Mouse (Mus musculus) heart, embryonic 16.5 days (tissue): ENCODE results near the gene Rap1gap2. TPM values are rescaled to one million over a fixed set of nuclear protein-coding genes. Genes with fewer than 3 reads are reported as not detected.

Experiments used
- ATAC-seq: fragments of 200-750 bp; cut with Nextera tagmentation; replicated peaks from 2 replicates; pipeline ENCODE4 v1.8.0; 2017; ENCODE audit warnings: moderate number of reproducible peaks; ENCODE audit not compliant: insufficient read depth, low FRiP score; ENCODE audit errors: extremely low read depth
- H3K27ac ChIP-seq: fragments of 300-500 bp; sonication (generic); 2 replicates; pipeline ENCODE4 v1.5.1; 2014; ENCODE audit warnings: mild to moderate bottlenecking, low read length, control low read depth, moderate library complexity
- H3K27me3 ChIP-seq: fragments of 300-500 bp; sonication (generic); 2 replicates; pipeline ENCODE4 v1.6.1; 2014; ENCODE audit warnings: low read length, mixed read lengths; ENCODE audit not compliant: control insufficient read depth, insufficient read depth
- H3K36me3 ChIP-seq: fragments of 300-500 bp; sonication (generic); 2 replicates; pipeline ENCODE4 v1.6.1; 2014; ENCODE audit not compliant: control insufficient read depth, insufficient read depth
- H3K4me1 ChIP-seq: fragments of 300-500 bp; sonication (generic); 2 replicates; pipeline ENCODE4 v1.6.1; 2014; ENCODE audit warnings: low read length, mixed read lengths; ENCODE audit not compliant: control insufficient read depth, insufficient read depth
- H3K4me2 ChIP-seq: fragments of 300-500 bp; sonication (generic); 2 replicates; pipeline ENCODE4 v1.6.1; 2014; ENCODE audit warnings: low read depth, mild to moderate bottlenecking, control low read depth, low read length
- H3K4me3 ChIP-seq: fragments of 300-500 bp; sonication (generic); 2 replicates; pipeline ENCODE4 v1.5.1; 2014; ENCODE audit warnings: mild to moderate bottlenecking, control low read depth, low read length
- H3K9ac ChIP-seq: fragments of 300-500 bp; sonication (generic); 2 replicates; pipeline ENCODE4 v1.6.1; 2014; ENCODE audit warnings: low read length, control low read depth
- H3K9me3 ChIP-seq: fragments of 300-500 bp; sonication (generic); replicated peaks from 2 replicates; pipeline ENCODE4 v1.6.1; 2016; ENCODE audit warnings: low read length; ENCODE audit not compliant: control insufficient read depth
- WGBS: fragments of 180-500 bp; shearing (Covaris S2); extraction: QIAGEN DNeasy Blood & Tissue Kit; methylation state at CpG from one replicate; pipeline ENCODE4 v1.1.7; 2014; 5-methylcytosine and 5-hydroxymethylcytosine counted together
- polyA plus RNA-seq: library from polyadenylated mRNA; unstranded; fragments of >200 nt; fragmentation: Nextera tagmentation; extraction: Ambion mirVana; gene quantifications from 2 replicates; pipeline ENCODE4 v1.2.1, GENCODE M21; 2015

The Rap1gap2 gene
- polyA plus RNA-seq, 1 experiment from 2014 or later: 2.0 TPM

DNA sequence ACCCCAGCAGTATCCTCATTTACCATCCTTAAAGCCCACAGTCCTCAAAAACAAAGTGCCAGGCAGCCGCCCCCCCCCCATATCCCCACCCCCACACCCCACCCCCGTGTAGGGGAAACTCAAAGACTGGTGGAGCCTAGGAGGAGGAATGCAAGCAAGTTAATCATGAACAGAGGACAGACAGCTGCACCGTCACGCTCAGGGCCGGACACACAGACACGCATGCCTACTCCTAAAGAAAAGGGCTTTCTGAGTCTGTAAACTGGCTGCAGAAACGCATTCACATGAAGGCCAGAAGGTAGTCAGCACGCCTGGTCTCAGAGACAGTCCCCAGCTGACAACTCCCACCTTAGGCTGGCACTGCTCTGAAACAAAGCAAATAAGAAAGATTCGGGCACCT, 85.1 kb downstream of the Rap1gap2 start:
- Histone ChIP-seq H3K9ac (no peak overlapping the region), H3K4me3 (no peak overlapping the region), H3K27me3 (peaks cover 14% of the 10 kb centered on the region), H3K36me3 (no peaks in the 10 kb centered on the region), H3K4me2 (no peak overlapping the region), H3K9me3 (no peaks in the 10 kb centered on the region), H3K4me1 (peaks cover 31% of the 10 kb centered on the region), H3K27ac (no peak overlapping the region)
- WGBS: 70% methylated on average over 9 of the region's 9 CpGs
- no peak for ATAC-seq

DNA sequence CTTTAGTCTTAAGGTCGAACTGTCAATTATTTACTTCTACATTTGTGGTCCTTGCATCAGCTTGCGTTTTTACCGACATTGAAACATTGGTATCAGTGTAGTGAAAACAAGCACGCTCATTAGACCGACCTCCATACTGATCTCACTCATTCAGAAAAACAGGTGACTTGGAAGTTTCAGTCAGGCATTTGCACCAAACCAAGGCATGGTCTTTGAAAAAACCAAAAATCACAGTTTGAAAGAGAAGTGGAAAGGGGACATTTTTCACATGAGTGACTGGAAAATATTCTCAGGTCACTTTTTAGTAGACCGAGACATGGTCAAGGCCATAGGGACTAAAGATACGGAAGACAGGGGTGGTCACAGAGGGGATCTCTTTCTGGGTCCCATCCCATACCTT, 85.5 kb downstream of the Rap1gap2 start:
- Histone ChIP-seq H3K27me3 (peaks cover 14% of the 10 kb centered on the region), H3K4me2 (no peak overlapping the region), H3K4me1 (peaks cover 31% of the 10 kb centered on the region), H3K36me3 (no peaks in the 10 kb centered on the region), H3K27ac (no peak overlapping the region), H3K9me3 (no peaks in the 10 kb centered on the region), H3K9ac (no peak overlapping the region), H3K4me3 (no peak overlapping the region)
- WGBS: 90% methylated on average over 7 of the region's 7 CpGs
- no peak for ATAC-seq

DNA sequence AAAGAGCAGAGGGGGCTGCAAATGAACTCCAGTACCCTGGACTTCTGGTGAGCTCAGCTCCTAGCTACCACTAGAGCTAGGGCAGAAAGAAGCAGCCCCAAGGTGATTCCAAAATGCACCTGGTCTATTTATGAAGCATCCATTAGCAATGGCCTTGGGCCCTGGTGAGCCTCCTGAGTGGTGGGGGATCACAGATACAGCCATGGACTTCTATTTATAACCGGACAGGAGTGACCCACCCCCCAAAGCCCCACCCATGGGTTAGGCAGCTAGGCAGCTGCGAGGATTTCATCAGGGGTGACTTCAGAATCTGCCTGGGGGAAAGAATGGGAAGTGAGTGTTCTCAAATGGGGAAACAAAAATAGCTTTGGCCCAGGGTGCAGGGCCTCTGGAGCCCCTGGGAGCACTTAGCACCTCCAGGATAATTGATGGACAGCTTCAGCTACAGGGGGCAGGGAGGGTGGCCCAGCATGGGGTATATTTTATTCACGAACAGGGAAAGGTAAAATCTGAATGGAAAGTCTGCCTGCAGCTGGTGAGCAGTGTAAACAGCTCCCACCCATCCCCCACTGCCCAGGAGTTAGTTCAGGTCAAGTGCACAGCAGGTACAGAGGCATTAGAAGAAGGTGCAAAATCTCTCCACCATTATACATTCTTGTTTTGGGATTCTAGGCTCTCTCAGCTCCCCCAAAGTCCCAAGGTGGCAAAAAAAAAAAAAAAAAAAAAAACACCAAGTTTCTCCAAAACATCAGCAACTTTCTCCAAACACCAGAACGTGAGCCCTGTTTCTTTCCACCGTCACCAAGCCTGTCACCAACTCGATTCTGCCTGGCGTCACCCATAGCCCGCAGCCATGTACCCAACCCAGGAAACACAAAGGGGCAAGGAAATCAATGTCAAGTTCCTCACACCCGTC, 86.4 kb downstream of the Rap1gap2 start:
- Histone ChIP-seq H3K4me2 (no peak overlapping the region; the same call in 1 of the 2 replicates), H3K4me3 (no peak overlapping the region), H3K9ac (no peak overlapping the region), H3K27me3 (peaks cover 14% of the 10 kb centered on the region), H3K27ac (no peak overlapping the region), H3K4me1 (peaks cover 31% of the 10 kb centered on the region), H3K9me3 (no peaks in the 10 kb centered on the region), H3K36me3 (no peaks in the 10 kb centered on the region)
- WGBS: 55% methylated on average over 9 of the region's 9 CpGs
- ATAC-seq: no peak

DNA sequence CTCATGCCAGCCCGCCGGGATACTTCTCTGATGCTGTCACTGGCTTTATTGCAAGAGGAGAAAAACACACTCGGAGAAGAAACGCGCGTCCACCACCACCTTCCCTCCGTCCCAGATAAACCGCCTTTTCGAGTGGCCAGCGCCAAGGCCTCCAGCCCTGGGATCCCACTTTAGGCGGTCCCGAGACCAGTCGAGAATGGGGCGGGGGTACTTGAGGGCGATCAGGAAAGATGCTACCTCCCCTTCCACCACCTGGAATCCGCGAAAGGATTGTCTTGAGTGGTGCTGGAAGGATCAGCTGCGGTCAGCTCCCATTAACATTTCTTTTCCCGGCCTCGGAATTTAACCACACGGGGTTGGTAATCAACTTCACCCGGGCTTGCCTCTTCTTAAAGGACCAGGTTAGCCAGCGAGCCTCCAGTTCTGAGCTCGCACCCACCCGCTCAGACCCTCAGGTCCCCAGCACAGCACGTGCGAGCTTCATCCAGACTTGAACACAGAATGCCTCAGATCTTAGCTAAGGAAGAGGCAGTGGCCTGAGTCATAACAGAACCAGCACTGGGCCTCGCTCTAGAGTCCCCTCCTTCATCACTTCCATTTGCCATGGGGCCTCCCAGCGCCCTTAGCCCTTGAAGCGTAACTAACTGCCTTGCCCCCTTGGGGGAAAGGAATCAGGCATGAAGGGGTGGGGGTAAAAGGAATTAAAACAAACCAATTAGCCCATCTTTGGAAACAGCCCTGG, 87.3 kb downstream of the Rap1gap2 start:
- H3K4me2 ChIP-seq: peak overlapping the region; percentile 98
- H3K36me3 ChIP-seq: no peaks in the 10 kb centered on the region
- no peaks in the 10 kb centered on the region for H3K9me3 ChIP-seq
- 11% methylated on average over 30 of the region's 30 CpGs for WGBS
- H3K9ac ChIP-seq: peak overlapping the region; percentile 73
- H3K27ac ChIP-seq: 0 out of 2 replicates have a peak overlapping the region, but pooled peaks have one; percentile 66
- H3K4me1 ChIP-seq: peaks cover 31% of the 10 kb centered on the region
- ATAC-seq: no peak
- H3K27me3 ChIP-seq: peaks cover 14% of the 10 kb centered on the region
- H3K4me3 ChIP-seq: peak overlapping the region; percentile 75

- peak overlapping the region; percentile 66 for H3K27ac ChIP-seq
- H3K9ac ChIP-seq: peak overlapping the region; percentile 73
- H3K36me3 ChIP-seq: no peaks in the 10 kb centered on the region
- peak overlapping the region; percentile 75 for H3K4me3 ChIP-seq
- peak overlapping the region; percentile 98 for H3K4me2 ChIP-seq
- H3K9me3 ChIP-seq: no peaks in the 10 kb centered on the region
- ATAC-seq: peak; percentile 78
- under 1% methylated on average over 78 of the region's 87 CpGs for WGBS
- peaks cover 14% of the 10 kb centered on the region for H3K27me3 ChIP-seq
- H3K4me1 ChIP-seq: peaks cover 31% of the 10 kb centered on the region
Measured at GRCm38 (mm10) chr11:74522487-74523209, 88.1 kb downstream of the Rap1gap2 start.

- no peaks in the 10 kb centered on the region for H3K9me3 ChIP-seq
- no peaks in the 10 kb centered on the region for H3K36me3 ChIP-seq
- peak overlapping the region; percentile 75 for H3K4me3 ChIP-seq
- under 1% methylated on average over 29 of the region's 29 CpGs for WGBS
- peak overlapping the region; percentile 66 for H3K27ac ChIP-seq
- H3K9ac ChIP-seq: peak overlapping the region; percentile 73
- H3K27me3 ChIP-seq: peaks cover 14% of the 10 kb centered on the region
- H3K4me2 ChIP-seq: peak overlapping the region; percentile 98
- ATAC-seq: no peak
- H3K4me1 ChIP-seq: peaks cover 27% of the 10 kb centered on the region
Measured at GRCm38 (mm10) chr11:74521981-74522486, 88.7 kb downstream of the Rap1gap2 start.

- Histone ChIP-seq H3K27ac (no peak overlapping the region), H3K9ac (no peak overlapping the region), H3K9me3 (no peaks in the 10 kb centered on the region), H3K4me3 (no peak overlapping the region), H3K4me1 (peaks cover 24% of the 10 kb centered on the region), H3K36me3 (no peaks in the 10 kb centered on the region), H3K4me2 (no peak overlapping the region), H3K27me3 (peaks cover 10% of the 10 kb centered on the region)
- WGBS: 84% methylated on average over 3 of the region's 3 CpGs
- no peak for ATAC-seq
Measured at GRCm38 (mm10) chr11:74520201-74520600, 90.5 kb downstream of the Rap1gap2 start.

DNA sequence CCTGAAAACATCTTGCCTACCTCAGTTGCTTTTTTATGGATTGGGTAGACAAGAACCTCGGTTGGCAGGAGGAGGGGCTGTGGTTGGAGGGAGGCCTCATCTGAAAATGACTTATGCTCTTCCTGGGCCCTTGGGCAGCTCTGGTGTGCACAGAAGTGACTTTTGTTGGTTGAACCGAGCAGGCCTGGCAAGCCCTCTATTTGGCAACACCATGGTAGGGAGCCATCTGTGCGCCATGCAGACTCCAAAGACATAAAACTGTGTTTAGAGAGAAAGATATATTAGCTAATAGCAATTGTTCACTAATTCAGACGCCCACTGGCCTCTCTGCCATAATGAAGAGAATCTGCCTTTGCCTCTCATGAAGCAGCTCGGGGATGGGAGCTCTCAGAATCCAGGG, 94.6 kb downstream of the Rap1gap2 start:
- Histone ChIP-seq H3K9ac (no peak overlapping the region), H3K4me3 (no peak overlapping the region), H3K9me3 (no peaks in the 10 kb centered on the region), H3K4me2 (no peak overlapping the region), H3K36me3 (no peaks in the 10 kb centered on the region), H3K4me1 (peaks cover 17% of the 10 kb centered on the region), H3K27me3 (no peaks in the 10 kb centered on the region), H3K27ac (no peak overlapping the region)
- no peak for ATAC-seq
- 83% methylated on average over 5 of the region's 5 CpGs for WGBS
